Mouse (Mus musculus): ENCODE measurements around the gene Tmem120b. TPM values are rescaled to one million over a fixed set of nuclear protein-coding genes. Genes with fewer than 3 reads are reported as not detected.

Tmem120b gene
- total and polyA plus RNA-seq, 3 experiments: 6.6 to 10.4 (median 10.3) TPM

DNA sequence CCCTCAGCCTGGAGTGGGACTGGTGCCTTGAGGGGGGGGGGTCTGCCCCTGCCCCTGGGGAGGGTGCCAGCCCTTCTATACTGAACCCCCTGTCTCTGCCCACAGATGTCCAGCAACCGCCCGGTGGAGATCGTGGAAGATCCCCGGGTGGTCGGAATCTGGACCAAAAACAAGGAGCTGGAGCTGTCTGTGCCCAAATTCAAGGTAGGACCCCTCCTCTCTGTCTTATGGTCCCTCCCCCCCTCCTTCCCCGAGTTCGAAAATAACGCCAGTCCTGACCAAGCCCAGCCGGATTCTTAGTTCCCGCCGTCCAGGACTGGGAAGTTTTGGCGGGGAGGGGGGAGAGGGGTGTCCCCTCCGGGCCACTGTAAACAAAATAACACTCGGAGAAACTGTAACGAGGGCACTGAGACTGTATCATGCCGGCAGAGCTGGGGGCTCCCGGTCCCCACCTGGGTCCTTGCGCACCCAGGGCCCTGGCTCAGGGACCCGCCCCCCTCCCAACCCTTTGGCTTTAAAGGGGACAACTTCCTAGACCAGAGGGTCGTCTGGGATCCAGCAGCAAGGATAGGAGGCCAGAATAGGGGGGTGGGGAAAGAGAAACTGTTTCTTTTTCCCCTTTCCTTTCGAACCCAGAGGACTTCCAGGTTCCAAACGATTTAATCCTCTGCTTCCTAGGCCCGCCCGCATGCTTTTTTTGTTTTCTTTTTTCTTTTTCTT, 75.2 kb downstream of the Tmem120b start:
- Histone ChIP-seq H3K4me1 (ENCODE audit: control insufficient read depth, insufficient read depth, low read length) (peaks cover 4% of the 10 kb centered on the region; the same call in 1 of the 2 replicates), H3K27me3 (ENCODE audit: control insufficient read depth, insufficient read depth, low read length) (no peaks in the 10 kb centered on the region), H3K27ac (peak overlapping the region; percentile 100), H3K79me2 (replicated peaks; ENCODE audit: control insufficient read depth, insufficient read depth, low read length) (peaks cover 10% of the 10 kb centered on the region), H3K36me3 (ENCODE audit: control insufficient read depth, insufficient read depth, low read length) (peaks cover 7% of the 10 kb centered on the region), H3K4me3 (peak overlapping the region; percentile 61), H3K9ac (ENCODE audit: low read depth, low read length) (peak overlapping the region; percentile 76)
- WGBS: 2% methylated on average over 24 of the region's 24 CpGs
- intact Hi-C loops (cut with DNase I): no loop called here
- peak in 1 of 2 experiments; percentile 57 for DNase-seq
- 0 out of 2 replicates have a peak, but pooled peaks have one; percentile 4 for TF ChIP-seq EP300 (IDR thresholded peaks at IDR 0.05; ENCODE audit: insufficient read depth, low read depth, low read length)
- TF ChIP-seq CTCF (IDR thresholded peaks at IDR 0.05): no peak
- TF ChIP-seq POLR2A (IDR thresholded peaks at IDR 0.05; ENCODE audit: insufficient read depth, low read depth, low read length): no peak

DNA sequence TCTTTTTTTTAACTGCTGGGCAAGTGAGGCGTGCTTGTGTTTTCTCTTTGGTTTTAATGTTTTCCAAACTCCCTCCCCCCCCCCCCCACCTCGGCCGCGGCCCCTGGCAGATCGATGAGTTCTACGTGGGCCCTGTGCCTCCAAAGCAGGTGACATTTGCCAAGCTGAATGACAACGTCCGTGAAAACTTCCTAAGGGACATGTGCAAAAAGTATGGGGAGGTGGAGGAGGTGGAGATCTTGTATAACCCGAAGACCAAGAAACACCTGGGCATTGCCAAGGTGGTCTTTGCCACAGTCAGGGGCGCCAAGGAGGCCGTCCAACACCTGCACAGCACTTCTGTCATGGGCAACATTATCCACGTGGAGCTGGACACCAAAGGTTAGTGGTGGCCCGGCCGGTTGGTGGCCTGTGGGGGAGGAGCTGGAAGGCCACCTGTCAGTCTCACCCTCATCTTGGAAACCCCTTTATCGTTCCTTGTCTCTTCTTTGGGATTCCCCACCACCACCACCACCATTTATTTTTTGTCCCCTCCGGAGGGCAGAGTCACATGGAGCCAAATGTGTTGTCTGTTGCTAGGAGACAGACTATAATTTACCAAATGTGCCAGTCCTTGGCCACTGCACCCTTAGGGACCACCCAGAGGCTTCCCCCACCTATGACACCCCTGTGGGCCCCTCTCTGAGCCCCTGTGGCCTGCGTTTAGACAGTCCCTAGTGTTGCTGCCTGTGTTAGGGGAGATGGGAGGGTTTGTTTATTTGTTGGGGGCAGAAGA, 75.9 kb downstream of the Tmem120b start:
- Histone ChIP-seq H3K79me2 (replicated peaks; ENCODE audit: control insufficient read depth, insufficient read depth, low read length) (peaks cover 10% of the 10 kb centered on the region), H3K4me3 (peak overlapping the region; percentile 61), H3K27me3 (ENCODE audit: control insufficient read depth, insufficient read depth, low read length) (no peaks in the 10 kb centered on the region), H3K36me3 (ENCODE audit: control insufficient read depth, insufficient read depth, low read length) (peaks cover 10% of the 10 kb centered on the region), H3K4me1 (ENCODE audit: control insufficient read depth, insufficient read depth, low read length) (peaks cover 4% of the 10 kb centered on the region; the same call in 1 of the 2 replicates), H3K9ac (ENCODE audit: low read depth, low read length) (peak overlapping the region; percentile 66), H3K27ac (peak overlapping the region; percentile 100)
- intact Hi-C loops (cut with DNase I): no loop called here
- 6% methylated on average over 17 of the region's 17 CpGs for WGBS
- no peak for DNase-seq
- TF ChIP-seq EP300 (IDR thresholded peaks at IDR 0.05; ENCODE audit: insufficient read depth, low read depth, low read length): no peak
- TF ChIP-seq POLR2A (IDR thresholded peaks at IDR 0.05; ENCODE audit: insufficient read depth, low read depth, low read length): no peak
- TF ChIP-seq CTCF (IDR thresholded peaks at IDR 0.05): no peak

DNA sequence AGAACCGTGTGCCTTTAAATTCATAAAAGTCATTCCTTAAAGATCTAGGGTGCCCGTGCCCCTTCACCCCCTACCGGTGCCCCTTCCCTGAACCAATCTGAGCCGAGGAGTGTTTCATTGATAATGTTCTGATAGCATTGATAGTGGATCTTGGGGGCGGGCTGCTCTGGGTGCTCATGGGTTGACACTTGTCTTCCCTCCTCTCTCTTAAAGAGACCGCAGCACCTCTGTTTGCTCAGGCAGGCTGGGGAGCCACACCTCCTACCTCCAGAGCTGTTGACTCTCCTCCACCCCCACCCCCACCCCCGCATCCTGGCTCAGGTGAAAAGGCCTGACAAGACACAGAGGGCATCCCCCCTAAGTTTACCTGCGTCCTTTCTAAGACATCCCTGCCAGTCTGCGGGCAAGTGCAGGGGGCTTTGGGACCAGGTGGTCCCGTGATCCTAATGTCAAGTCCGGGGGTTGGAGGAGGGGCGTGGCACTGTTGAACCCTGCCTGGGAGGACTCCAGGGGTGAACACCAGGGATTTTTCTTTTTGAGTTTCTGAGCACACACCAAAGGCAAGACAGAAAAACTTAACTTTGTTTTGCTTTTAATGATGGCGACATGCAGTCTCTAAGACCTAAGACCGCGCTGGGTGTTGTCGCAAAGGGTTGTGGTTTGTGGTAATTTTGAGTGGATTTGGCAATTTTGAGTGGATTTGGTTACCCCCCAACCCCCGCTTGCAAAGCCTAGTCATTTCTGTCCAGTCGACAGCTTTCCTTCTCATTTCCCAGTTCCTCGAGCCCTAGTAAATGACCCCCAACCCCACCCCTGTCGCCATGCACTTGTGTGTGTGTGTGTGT, 76.8 kb downstream of the Tmem120b start:
- peaks cover 10% of the 10 kb centered on the region for H3K36me3 ChIP-seq (ENCODE audit: control insufficient read depth, insufficient read depth, low read length)
- H3K79me2 ChIP-seq (replicated peaks; ENCODE audit: control insufficient read depth, insufficient read depth, low read length): peaks cover 11% of the 10 kb centered on the region
- H3K27ac ChIP-seq: peak overlapping the region; percentile 100; the same call in 1 of the 2 replicates
- peak overlapping the region; percentile 46; the same call in 1 of the 2 replicates for H3K4me3 ChIP-seq
- no peak for TF ChIP-seq POLR2A (IDR thresholded peaks at IDR 0.05; ENCODE audit: insufficient read depth, low read depth, low read length)
- TF ChIP-seq CTCF (IDR thresholded peaks at IDR 0.05): no peak
- 50% methylated on average over 20 of the region's 20 CpGs for WGBS
- H3K4me1 ChIP-seq (ENCODE audit: control insufficient read depth, insufficient read depth, low read length): peaks cover 7% of the 10 kb centered on the region
- 0 out of 2 replicates have a peak overlapping the region, but pooled peaks have one; percentile 44 for H3K9ac ChIP-seq (ENCODE audit: low read depth, low read length)
- no peak for DNase-seq
- intact Hi-C loops (cut with DNase I): no loop called here
- no peaks in the 10 kb centered on the region for H3K27me3 ChIP-seq (ENCODE audit: control insufficient read depth, insufficient read depth, low read length)

DNA sequence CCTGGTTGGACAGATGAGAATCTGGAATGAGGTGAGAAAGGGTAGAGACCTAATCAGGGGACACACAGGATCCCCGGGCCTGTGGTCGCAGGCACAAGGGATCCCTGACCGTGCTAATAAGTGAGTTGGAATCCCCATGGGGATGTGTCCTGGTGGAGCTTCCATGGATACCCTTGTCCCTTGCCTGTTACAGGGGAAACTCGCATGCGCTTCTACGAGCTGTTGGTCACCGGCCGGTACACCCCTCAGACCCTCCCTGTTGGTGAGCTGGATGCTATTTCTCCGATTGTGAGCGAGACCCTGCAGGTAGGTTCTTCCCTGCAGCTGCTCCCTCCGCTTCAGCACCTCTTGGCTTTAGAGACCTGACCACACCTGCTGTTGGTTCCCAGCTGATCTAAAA, 78.1 kb downstream of the Tmem120b start:
- Histone ChIP-seq H3K9ac (ENCODE audit: low read depth, low read length) (no peak overlapping the region), H3K36me3 (ENCODE audit: control insufficient read depth, insufficient read depth, low read length) (peaks cover 10% of the 10 kb centered on the region), H3K4me3 (no peak overlapping the region), H3K27ac (no peak overlapping the region), H3K4me1 (ENCODE audit: control insufficient read depth, insufficient read depth, low read length) (peaks cover 11% of the 10 kb centered on the region), H3K79me2 (replicated peaks; ENCODE audit: control insufficient read depth, insufficient read depth, low read length) (peaks cover 14% of the 10 kb centered on the region), H3K27me3 (ENCODE audit: control insufficient read depth, insufficient read depth, low read length) (no peaks in the 10 kb centered on the region)
- no peak for TF ChIP-seq POLR2A (IDR thresholded peaks at IDR 0.05; ENCODE audit: insufficient read depth, low read depth, low read length)
- TF ChIP-seq EP300 (IDR thresholded peaks at IDR 0.05; ENCODE audit: insufficient read depth, low read depth, low read length): no peak
- TF ChIP-seq CTCF (IDR thresholded peaks at IDR 0.05): no peak
- intact Hi-C loops (cut with DNase I): no loop called here
- DNase-seq: no peak
- 87% methylated on average over 11 of the region's 11 CpGs for WGBS

DNA sequence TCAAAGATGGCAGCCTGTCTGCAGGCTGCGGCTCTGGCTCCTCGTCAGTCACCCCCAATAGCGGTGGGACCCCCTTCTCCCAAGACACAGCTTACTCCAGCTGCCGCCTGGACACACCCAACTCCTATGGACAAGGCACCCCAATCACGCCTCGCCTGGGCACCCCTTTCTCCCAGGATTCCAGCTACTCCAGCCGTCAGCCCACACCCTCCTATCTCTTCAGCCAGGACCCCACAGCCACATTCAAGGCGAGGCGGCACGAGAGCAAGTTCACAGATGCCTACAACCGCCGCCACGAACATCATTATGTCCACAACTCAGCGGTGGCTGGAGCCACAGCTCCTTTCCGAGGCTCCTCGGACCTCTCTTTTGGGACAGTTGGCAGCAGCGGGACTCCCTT, 79.4 kb downstream of the Tmem120b start:
- Histone ChIP-seq H3K79me2 (replicated peaks; ENCODE audit: control insufficient read depth, insufficient read depth, low read length) (peaks cover 14% of the 10 kb centered on the region), H3K36me3 (ENCODE audit: control insufficient read depth, insufficient read depth, low read length) (peaks cover 10% of the 10 kb centered on the region), H3K4me1 (ENCODE audit: control insufficient read depth, insufficient read depth, low read length) (peaks cover 11% of the 10 kb centered on the region), H3K4me3 (no peak overlapping the region), H3K27me3 (ENCODE audit: control insufficient read depth, insufficient read depth, low read length) (no peaks in the 10 kb centered on the region), H3K9ac (ENCODE audit: low read depth, low read length) (no peak overlapping the region), H3K27ac (no peak overlapping the region)
- no peak for TF ChIP-seq CTCF (IDR thresholded peaks at IDR 0.05)
- TF ChIP-seq POLR2A (IDR thresholded peaks at IDR 0.05; ENCODE audit: insufficient read depth, low read depth, low read length): no peak
- TF ChIP-seq EP300 (IDR thresholded peaks at IDR 0.05; ENCODE audit: insufficient read depth, low read depth, low read length): no peak
- intact Hi-C loops (cut with DNase I): no loop called here
- 83% methylated on average over 17 of the region's 17 CpGs for whole genome bisulfite sequencing
- DNase-seq: no peak

Data from heart, adult 2 months (tissue).